Mouse (Mus musculus) C2C12 (cell line): ENCODE data around the gene Il25.
A peak's percentile ranks its signal among the peaks of the same experiment; 100 is the strongest.

Experiments
- CTCF ChIP-seq: IDR thresholded peaks from one replicate; pipeline ENCODE4 v1.5.1; 2011; ENCODE audit not compliant: control insufficient read depth, insufficient read depth, insufficient read length
- FOSL1 ChIP-seq: IDR thresholded peaks from one replicate; pipeline ENCODE4 v1.8.0; 2011; ENCODE audit warnings: mild to moderate bottlenecking, low read length; ENCODE audit not compliant: poor library complexity, insufficient read depth, severe bottlenecking
- MAX ChIP-seq: IDR thresholded peaks from one replicate; pipeline ENCODE4 v1.6.1; 2011; ENCODE audit warnings: mild to moderate bottlenecking, control low read depth
- MYOD1 ChIP-seq: IDR thresholded peaks from one replicate; pipeline ENCODE4 v1.6.1; 2011; ENCODE audit warnings: low read depth; ENCODE audit not compliant: control insufficient read depth, insufficient read length
- USF1 ChIP-seq: IDR thresholded peaks from one replicate; pipeline ENCODE4 v1.6.1; 2011; ENCODE audit warnings: low read depth, mild to moderate bottlenecking, control low read depth, moderate library complexity

GRCm38 (mm10) chr14:54893651-54894181 is 38.8 kb upstream of the Il25 start:
- TF ChIP-seq MYOD1 (no peak), CTCF (no peak), USF1 (no peak), MAX (peak; percentile 10), FOSL1 (no peak)
